Mouse (Mus musculus): ENCODE measurements at regions not wholly inside any gene's neighbourhood (a gene's known extent, or its start where the extent isn't known, plus 50 kb on each side); places are given as distances from the start of the nearest gene placed in this dataset.

- intact Hi-C loops (cut with DNase I) = no loop called here
- no peak for DNase-seq
Observed at GRCm38 (mm10) chr15:24778234-24778633, 635.3 kb downstream of the Basp1 start.

GRCm38 (mm10) chr15:24751480-24752157 lies 661.9 kb downstream of the Basp1 start:
- DNase-seq = no peak
- intact Hi-C loops (cut with DNase I) = no loop called here

GRCm38 (mm10) chr15:24743240-24743639 lies 670.3 kb downstream of the Basp1 start:
- no peak for DNase-seq
- intact Hi-C loops (cut with DNase I) = no loop called here

- intact Hi-C loops (cut with DNase I) = no loop called here
- no peak for DNase-seq
Observed at GRCm38 (mm10) chr15:24725170-24725569, 688.4 kb downstream of the Basp1 start.

- intact Hi-C loops (cut with DNase I) = loop anchor here (1.0 kb wide), 1 partner anchor 690 kb away; no protein-coding TSS in a partner anchor
- peak in 1 of 2 experiments; percentile 11 for DNase-seq
Observed at GRCm38 (mm10) chr15:24724664-24725063, 688.9 kb downstream of the Basp1 start.

GRCm38 (mm10) chr15:24720346-24720745 lies 693.2 kb downstream of the Basp1 start:
- no peak for DNase-seq
- intact Hi-C loops (cut with DNase I) = no loop called here

- no peak for DNase-seq
- intact Hi-C loops (cut with DNase I) = no loop called here
Observed at GRCm38 (mm10) chr15:24682167-24682566, 731.4 kb downstream of the Basp1 start.

- intact Hi-C loops (cut with DNase I) = no loop called here
- DNase-seq = no peak
Observed at GRCm38 (mm10) chr15:24648938-24649337, 764.6 kb downstream of the Basp1 start.

GRCm38 (mm10) chr15:24635620-24636019 lies 777.9 kb downstream of the Basp1 start:
- intact Hi-C loops (cut with DNase I) = no loop called here

GRCm38 (mm10) chr15:24596242-24596641 lies 817.3 kb downstream of the Basp1 start:
- intact Hi-C loops (cut with DNase I) = loop anchor here (10.0 kb wide), 1 partner anchor 449 kb away; no protein-coding TSS in a partner anchor
- peak in 1 of 2 experiments; percentile 10 for DNase-seq

More at GRCm38 (mm10) chr15:24635620-24636019, 777.9 kb downstream of the Basp1 start:
- no peak for DNase-seq

- peak; percentile 39 to 45 for DNase-seq
- intact Hi-C loops (cut with DNase I) = loop anchor here (1.0 kb wide), 1 partner anchor 825 kb away; no protein-coding TSS in a partner anchor
Observed at GRCm38 (mm10) chr15:24588943-24589342, 824.6 kb downstream of the Basp1 start.

GRCm38 (mm10) chr15:24566981-24567380 lies 846.6 kb downstream of the Basp1 start:
- intact Hi-C loops (cut with DNase I) = no loop called here
- DNase-seq = no peak

GRCm38 (mm10) chr15:24556806-24557205 lies 856.8 kb downstream of the Basp1 start:
- no peak for DNase-seq
- intact Hi-C loops (cut with DNase I) = no loop called here

GRCm38 (mm10) chr15:24550108-24550507 lies 863.5 kb downstream of the Basp1 start:
- intact Hi-C loops (cut with DNase I) = no loop called here

GRCm38 (mm10) chr15:24530065-24530464 lies 883.5 kb downstream of the Basp1 start:
- intact Hi-C loops (cut with DNase I) = no loop called here
- no peak for DNase-seq

More at GRCm38 (mm10) chr15:24550108-24550507, 863.5 kb downstream of the Basp1 start:
- no peak for DNase-seq

GRCm38 (mm10) chr15:24527379-24527778 lies 886.2 kb downstream of the Basp1 start:
- DNase-seq = no peak
- intact Hi-C loops (cut with DNase I) = no loop called here

- DNase-seq = no peak
- intact Hi-C loops (cut with DNase I) = no loop called here
Observed at GRCm38 (mm10) chr15:24513926-24514325, 899.6 kb downstream of the Basp1 start.

GRCm38 (mm10) chr15:24501907-24502559 lies 911.5 kb downstream of the Basp1 start:
- intact Hi-C loops (cut with DNase I) = no loop called here
- DNase-seq = no peak

- intact Hi-C loops (cut with DNase I) = no loop called here
- DNase-seq = no peak
Observed at GRCm38 (mm10) chr15:24486235-24486634, 927.3 kb downstream of the Basp1 start.

- intact Hi-C loops (cut with DNase I) = no loop called here
- DNase-seq = no peak
Observed at GRCm38 (mm10) chr15:24468239-24468638, 945.3 kb downstream of the Basp1 start.

GRCm38 (mm10) chr15:24457726-24458125 lies 955.8 kb downstream of the Basp1 start:
- intact Hi-C loops (cut with DNase I) = no loop called here
- no peak for DNase-seq

- intact Hi-C loops (cut with DNase I) = no loop called here
- no peak for DNase-seq
Observed at GRCm38 (mm10) chr15:24433083-24433482, 980.5 kb downstream of the Basp1 start.

Data from heart, postnatal 36 days (tissue).